Mouse (Mus musculus) embryo, embryonic 11 days (tissue): ENCODE data around the gene Fgf18.
A peak's percentile ranks its signal among the peaks of the same experiment; 100 is the strongest.

ENCODE experiments used
- DNase-seq: peaks from one replicate; pipeline ENCODE4 v3.0.0-alpha.2; 2015

The Fgf18 gene

GRCm38 (mm10) chr11:33110111-33110510 is 37.1 kb downstream of the Fgf18 start:
- DNase-seq, result no peak

- DNase-seq, result no peak
These were observed 39.7 kb downstream of the Fgf18 start for GRCm38 (mm10) chr11:33107540-33107939.

GRCm38 (mm10) chr11:33104911-33105316 is 42.3 kb downstream of the Fgf18 start:
- no peak for DNase-seq

- DNase-seq, result no peak
These were observed 43.8 kb downstream of the Fgf18 start for GRCm38 (mm10) chr11:33103291-33103943.

- peak; percentile 38 for DNase-seq
These were observed 47.1 kb downstream of the Fgf18 start for GRCm38 (mm10) chr11:33100027-33100507.

- no peak for DNase-seq
These were observed 47.8 kb downstream of the Fgf18 start for GRCm38 (mm10) chr11:33099425-33099824.

GRCm38 (mm10) chr11:33098446-33098845 is 48.8 kb downstream of the Fgf18 start:
- DNase-seq, result no peak

- peak; percentile 59 for DNase-seq
These were observed 49.3 kb downstream of the Fgf18 start for GRCm38 (mm10) chr11:33097855-33098254.

GRCm38 (mm10) chr11:33089856-33090255 is 57.3 kb downstream of the Fgf18 start:
- no peak for DNase-seq

- DNase-seq, result no peak
These were observed 59.0 kb downstream of the Fgf18 start for GRCm38 (mm10) chr11:33088181-33088580.

- DNase-seq, result no peak
These were observed 61.2 kb downstream of the Fgf18 start for GRCm38 (mm10) chr11:33086046-33086445.

GRCm38 (mm10) chr11:33085514-33085913 is 61.7 kb downstream of the Fgf18 start:
- DNase-seq, result no peak

- no peak for DNase-seq
These were observed 62.1 kb downstream of the Fgf18 start for GRCm38 (mm10) chr11:33085054-33085453.

GRCm38 (mm10) chr11:33084041-33084440 is 63.2 kb downstream of the Fgf18 start:
- DNase-seq, result no peak

- DNase-seq, result no peak
These were observed 66.0 kb downstream of the Fgf18 start for GRCm38 (mm10) chr11:33081175-33081574.

- DNase-seq, result no peak
These were observed 67.0 kb downstream of the Fgf18 start for GRCm38 (mm10) chr11:33080046-33080808.

GRCm38 (mm10) chr11:33079424-33079823 is 67.8 kb downstream of the Fgf18 start:
- DNase-seq, result no peak

GRCm38 (mm10) chr11:33078036-33078435 is 69.2 kb downstream of the Fgf18 start:
- DNase-seq, result peak; percentile 56

GRCm38 (mm10) chr11:33075293-33075692 is 71.9 kb downstream of the Fgf18 start:
- DNase-seq, result no peak

GRCm38 (mm10) chr11:33074541-33074940 is 72.7 kb downstream of the Fgf18 start:
- no peak for DNase-seq

- DNase-seq, result no peak
These were observed 75.8 kb downstream of the Fgf18 start for GRCm38 (mm10) chr11:33071358-33071922.

GRCm38 (mm10) chr11:33070520-33070919 is 76.7 kb downstream of the Fgf18 start:
- peak; percentile 32 for DNase-seq
